Mouse (Mus musculus) embryonic facial prominence, embryonic 15.5 days (tissue): ENCODE results near the gene Erg. TPM values are rescaled to one million over a fixed set of nuclear protein-coding genes. Genes with fewer than 3 reads are reported as not detected.

Source experiments
- ATAC-seq: fragments of 200-750 bp; cut with Nextera tagmentation; 2 replicates; pipeline ENCODE4 v1.8.0; 2017; ENCODE audit warnings: low read depth, moderate TSS enrichment; ENCODE audit not compliant: insufficient number of reproducible peaks, low FRiP score, low TSS enrichment
- H3K27ac ChIP-seq: fragments of 300-500 bp; sonication (generic); replicated peaks from 2 replicates; pipeline ENCODE4 v1.5.1; 2015; ENCODE audit warnings: mild to moderate bottlenecking, inconsistent platforms
- H3K27me3 ChIP-seq: fragments of 300-500 bp; sonication (generic); 2 replicates; pipeline ENCODE4 v1.6.1; 2015; ENCODE audit warnings: inconsistent platforms
- H3K36me3 ChIP-seq: fragments of 300-500 bp; sonication (generic); 2 replicates; pipeline ENCODE4 v1.6.1; 2015; ENCODE audit warnings: mild to moderate bottlenecking, inconsistent platforms
- H3K4me1 ChIP-seq: fragments of 300-500 bp; sonication (generic); 2 replicates; pipeline ENCODE4 v1.6.1; 2015; ENCODE audit warnings: inconsistent platforms
- H3K4me2 ChIP-seq: fragments of 300-500 bp; sonication (generic); replicated peaks from 2 replicates; pipeline ENCODE4 v1.6.1; 2015; ENCODE audit warnings: mild to moderate bottlenecking, inconsistent platforms
- H3K4me3 ChIP-seq: fragments of 300-500 bp; sonication (generic); replicated peaks from 2 replicates; pipeline ENCODE4 v1.5.1; 2015; ENCODE audit warnings: mild to moderate bottlenecking, inconsistent platforms
- H3K9ac ChIP-seq: fragments of 300-500 bp; sonication (generic); 2 replicates; pipeline ENCODE4 v1.6.1; 2015; ENCODE audit warnings: inconsistent platforms
- H3K9me3 ChIP-seq: fragments of 300-500 bp; sonication (generic); replicated peaks from 2 replicates; pipeline ENCODE4 v1.6.1; 2016; ENCODE audit warnings: inconsistent platforms
- whole genome bisulfite sequencing: fragments of 180-500 bp; shearing (Covaris S2); methylation state at CpG from one replicate; pipeline ENCODE4 v1.1.7; 2015; 5-methylcytosine and 5-hydroxymethylcytosine counted together
- polyA plus RNA-seq: library from polyadenylated mRNA; unstranded; fragments of >200 nt; fragmentation: Nextera tagmentation; extraction: Ambion mirVana; gene quantifications from 2 replicates; pipeline ENCODE4 v1.2.1, GENCODE M21; 2015

The Erg gene
- polyA plus RNA-seq, 1 experiment from 2014 or later = 17.7 TPM

- Histone ChIP-seq H3K9me3 (no peaks in the 10 kb centered on the region), H3K4me1 (peaks cover 27% of the 10 kb centered on the region), H3K9ac (peak overlapping the region; percentile 23; the same call in 1 of the 2 replicates), H3K4me2 (peak overlapping the region; percentile 81), H3K4me3 (peak overlapping the region; percentile 45), H3K27ac (peak overlapping the region; percentile 69; the same call in 1 of the 2 replicates), H3K27me3 (peaks cover 40% of the 10 kb centered on the region), H3K36me3 (no peaks in the 10 kb centered on the region)
- ATAC-seq = 0 out of 2 replicates have a peak, but pooled peaks have one; percentile 16
- 6% methylated on average over 37 of the region's 37 CpGs for WGBS
These were observed 1.5 kb downstream of the Erg start for GRCm38 (mm10) chr16:95584751-95585528.

- no peak overlapping the region for H3K4me2 ChIP-seq
- no peaks in the 10 kb centered on the region for H3K9me3 ChIP-seq
- H3K27ac ChIP-seq = no peak overlapping the region
- 84% methylated on average over 4 of the region's 4 CpGs for WGBS
- no peaks in the 10 kb centered on the region for H3K36me3 ChIP-seq
- ATAC-seq = no peak
- no peak overlapping the region for H3K4me3 ChIP-seq
- H3K9ac ChIP-seq = no peak overlapping the region
- H3K4me1 ChIP-seq = 0 out of 2 replicates have a peak, but pooled peaks cover 5% of the 10 kb centered on the region
- peaks cover 12% of the 10 kb centered on the region for H3K27me3 ChIP-seq
These were observed 7.1 kb downstream of the Erg start for GRCm38 (mm10) chr16:95579289-95579688.

- no peak overlapping the region for H3K4me3 ChIP-seq
- no peaks in the 10 kb centered on the region for H3K27me3 ChIP-seq
- 33% methylated on average over 13 of the region's 13 CpGs for WGBS
- H3K36me3 ChIP-seq = no peaks in the 10 kb centered on the region
- peaks cover 7% of the 10 kb centered on the region; the same call in 1 of the 2 replicates for H3K4me1 ChIP-seq
- no peaks in the 10 kb centered on the region for H3K9me3 ChIP-seq
- H3K9ac ChIP-seq = no peak overlapping the region
- peak overlapping the region; percentile 68 for H3K27ac ChIP-seq
- no peak for ATAC-seq
- H3K4me2 ChIP-seq = no peak overlapping the region
These were observed 13.2 kb downstream of the Erg start for GRCm38 (mm10) chr16:95573163-95573562.

GRCm38 (mm10) chr16:95570616-95571015 is 15.8 kb downstream of the Erg start:
- no peak overlapping the region for H3K4me3 ChIP-seq
- WGBS = 6% methylated on average over 1 of the region's 1 CpGs

GRCm38 (mm10) chr16:95556834-95557233 is 29.6 kb downstream of the Erg start:
- Histone ChIP-seq H3K4me3 (no peak overlapping the region), H3K4me1 (no peaks in the 10 kb centered on the region), H3K9me3 (no peaks in the 10 kb centered on the region), H3K27ac (no peak overlapping the region), H3K4me2 (no peak overlapping the region), H3K27me3 (no peaks in the 10 kb centered on the region), H3K36me3 (no peaks in the 10 kb centered on the region), H3K9ac (no peak overlapping the region)
- 57% methylated on average over 4 of the region's 4 CpGs for WGBS
- no peak for ATAC-seq

More at GRCm38 (mm10) chr16:95570616-95571015, 15.8 kb downstream of the Erg start:
- Histone ChIP-seq H3K4me1 (peaks cover 7% of the 10 kb centered on the region; the same call in 1 of the 2 replicates), H3K9ac (no peak overlapping the region), H3K4me2 (no peak overlapping the region), H3K9me3 (no peaks in the 10 kb centered on the region), H3K27ac (no peak overlapping the region), H3K36me3 (no peaks in the 10 kb centered on the region), H3K27me3 (no peaks in the 10 kb centered on the region)
- ATAC-seq = no peak

GRCm38 (mm10) chr16:95553136-95553535 is 33.3 kb downstream of the Erg start:
- Histone ChIP-seq H3K4me1 (0 out of 2 replicates have a peak, but pooled peaks cover 12% of the 10 kb centered on the region), H3K9ac (no peak overlapping the region), H3K27me3 (no peaks in the 10 kb centered on the region), H3K27ac (no peak overlapping the region), H3K36me3 (no peaks in the 10 kb centered on the region), H3K4me2 (no peak overlapping the region), H3K4me3 (no peak overlapping the region), H3K9me3 (no peaks in the 10 kb centered on the region)
- 91% methylated on average over 2 of the region's 2 CpGs for WGBS
- ATAC-seq = no peak

GRCm38 (mm10) chr16:95552495-95552894 is 33.9 kb downstream of the Erg start:
- 0 out of 2 replicates have a peak, but pooled peaks cover 12% of the 10 kb centered on the region for H3K4me1 ChIP-seq
- H3K9ac ChIP-seq = no peak overlapping the region
- ATAC-seq = no peak
- H3K27me3 ChIP-seq = no peaks in the 10 kb centered on the region
- WGBS = 87% methylated on average over 16 of the region's 16 CpGs
- H3K9me3 ChIP-seq = no peaks in the 10 kb centered on the region
- no peaks in the 10 kb centered on the region for H3K36me3 ChIP-seq
- H3K4me2 ChIP-seq = no peak overlapping the region
- no peak overlapping the region for H3K4me3 ChIP-seq
- no peak overlapping the region for H3K27ac ChIP-seq

GRCm38 (mm10) chr16:95550496-95550895 is 35.9 kb downstream of the Erg start:
- no peaks in the 10 kb centered on the region for H3K9me3 ChIP-seq
- ATAC-seq = no peak
- H3K9ac ChIP-seq = no peak overlapping the region
- no peak overlapping the region for H3K4me2 ChIP-seq
- H3K27me3 ChIP-seq = no peaks in the 10 kb centered on the region
- 73% methylated on average over 5 of the region's 5 CpGs for WGBS
- H3K27ac ChIP-seq = peak overlapping the region; percentile 39; the same call in 1 of the 2 replicates
- H3K4me1 ChIP-seq = 0 out of 2 replicates have a peak, but pooled peaks cover 12% of the 10 kb centered on the region
- H3K36me3 ChIP-seq = no peaks in the 10 kb centered on the region
- no peak overlapping the region for H3K4me3 ChIP-seq

GRCm38 (mm10) chr16:95544753-95545152 is 41.6 kb downstream of the Erg start:
- no peak overlapping the region for H3K4me3 ChIP-seq
- H3K4me2 ChIP-seq = no peak overlapping the region
- H3K4me1 ChIP-seq = 0 out of 2 replicates have a peak, but pooled peaks cover 3% of the 10 kb centered on the region
- WGBS = 87% methylated on average over 5 of the region's 5 CpGs
- ATAC-seq = no peak
- H3K9me3 ChIP-seq = 0 out of 2 replicates have a peak, but pooled peaks cover 3% of the 10 kb centered on the region
- H3K9ac ChIP-seq = no peak overlapping the region
- H3K36me3 ChIP-seq = no peaks in the 10 kb centered on the region
- no peaks in the 10 kb centered on the region for H3K27me3 ChIP-seq
- no peak overlapping the region for H3K27ac ChIP-seq

- ATAC-seq = no peak
- Histone ChIP-seq H3K27ac (no peak overlapping the region), H3K36me3 (no peaks in the 10 kb centered on the region), H3K9me3 (0 out of 2 replicates have a peak, but pooled peaks cover 3% of the 10 kb centered on the region), H3K4me2 (no peak overlapping the region), H3K27me3 (no peaks in the 10 kb centered on the region), H3K4me3 (no peak overlapping the region), H3K9ac (no peak overlapping the region), H3K4me1 (no peaks in the 10 kb centered on the region)
- WGBS = 92% methylated on average over 12 of the region's 12 CpGs
These were observed 42.9 kb downstream of the Erg start for GRCm38 (mm10) chr16:95543471-95543870.

- ATAC-seq = no peak
- peaks cover 5% of the 10 kb centered on the region for H3K4me1 ChIP-seq
These were observed 51.2 kb downstream of the Erg start for GRCm38 (mm10) chr16:95535151-95535550.

More at GRCm38 (mm10) chr16:95535151-95535550, 51.2 kb downstream of the Erg start:
- no peaks in the 10 kb centered on the region for H3K36me3 ChIP-seq
- WGBS = 63% methylated on average over 3 of the region's 3 CpGs
- H3K9me3 ChIP-seq = no peaks in the 10 kb centered on the region
- no peak overlapping the region for H3K9ac ChIP-seq
- no peak overlapping the region for H3K27ac ChIP-seq
- no peak overlapping the region for H3K4me2 ChIP-seq
- H3K4me3 ChIP-seq = no peak overlapping the region
- no peaks in the 10 kb centered on the region for H3K27me3 ChIP-seq
